Mouse (Mus musculus) stomach, embryonic 15.5 days (tissue): ENCODE results near the gene Ssc4d. TPM values are rescaled to one million over a fixed set of nuclear protein-coding genes. Genes with fewer than 3 reads are reported as not detected.
A peak's percentile ranks its signal among the peaks of the same experiment; 100 is the strongest.

Source experiments
- ATAC-seq: fragments of 200-750 bp; cut with Nextera tagmentation; 2 replicates; pipeline ENCODE4 v1.8.0; 2017; ENCODE audit warnings: low read depth, moderate number of reproducible peaks, moderate TSS enrichment; ENCODE audit not compliant: insufficient read depth, low FRiP score
- H3K27ac ChIP-seq: fragments of 300-500 bp; sonication (generic); 2 replicates; pipeline ENCODE4 v1.5.1; 2015; ENCODE audit warnings: mild to moderate bottlenecking, inconsistent platforms
- H3K27me3 ChIP-seq: fragments of 300-500 bp; sonication (generic); replicated peaks from 2 replicates; pipeline ENCODE4 v1.6.1; 2015; ENCODE audit warnings: inconsistent platforms
- H3K36me3 ChIP-seq: fragments of 300-500 bp; sonication (generic); 2 replicates; pipeline ENCODE4 v1.6.1; 2015; ENCODE audit warnings: inconsistent platforms
- H3K4me1 ChIP-seq: fragments of 300-500 bp; sonication (generic); 2 replicates; pipeline ENCODE4 v1.6.1; 2015; ENCODE audit warnings: inconsistent platforms
- H3K4me2 ChIP-seq: fragments of 300-500 bp; sonication (generic); 2 replicates; pipeline ENCODE4 v1.6.1; 2015; ENCODE audit warnings: mild to moderate bottlenecking, inconsistent platforms
- H3K4me3 ChIP-seq: fragments of 300-500 bp; sonication (generic); replicated peaks from 2 replicates; pipeline ENCODE4 v1.5.1; 2015; ENCODE audit warnings: inconsistent platforms
- H3K9ac ChIP-seq: fragments of 300-500 bp; sonication (generic); 2 replicates; pipeline ENCODE4 v1.6.1; 2015; ENCODE audit warnings: inconsistent platforms
- H3K9me3 ChIP-seq: fragments of 300-500 bp; sonication (generic); 2 replicates; pipeline ENCODE4 v1.6.1; 2016; ENCODE audit warnings: inconsistent platforms
- WGBS: fragments of 180-500 bp; shearing (Covaris S2); methylation state at CpG from one replicate; pipeline ENCODE4 v1.1.7; 2015; 5-methylcytosine and 5-hydroxymethylcytosine counted together
- polyA plus RNA-seq: library from polyadenylated mRNA; unstranded; fragments of >200 nt; fragmentation: Nextera tagmentation; extraction: Ambion mirVana; gene quantifications from 2 replicates; pipeline ENCODE4 v1.2.1, GENCODE M21; 2015

Ssc4d gene
- polyA plus RNA-seq, 1 experiment from 2014 or later: 3.4 TPM

DNA sequence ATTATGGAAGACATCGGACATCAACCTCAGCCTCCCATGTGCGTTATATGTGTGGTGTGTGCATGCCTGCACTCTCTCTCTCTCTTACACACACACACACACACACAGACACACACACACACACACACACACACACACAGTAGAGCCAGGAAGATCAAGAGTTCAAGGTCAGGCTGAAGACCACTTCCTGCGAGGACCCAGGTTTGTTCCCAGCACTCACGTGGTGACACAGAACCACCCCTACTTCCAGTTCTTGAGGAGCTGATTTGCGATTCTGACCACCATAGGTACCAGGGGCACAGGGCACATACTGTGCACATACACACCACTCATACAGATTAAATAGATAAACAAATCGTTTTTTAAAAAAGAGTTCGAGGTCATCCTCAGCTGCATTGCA, 2.5 kb downstream of the Ssc4d start:
- Histone ChIP-seq H3K36me3 (no peaks in the 10 kb centered on the region), H3K9ac (no peak overlapping the region), H3K27me3 (no peaks in the 10 kb centered on the region), H3K4me2 (no peak overlapping the region), H3K4me3 (no peak overlapping the region), H3K4me1 (no peaks in the 10 kb centered on the region), H3K9me3 (no peaks in the 10 kb centered on the region), H3K27ac (no peak overlapping the region)
- no peak for ATAC-seq
- 80% methylated on average over 7 of the region's 7 CpGs for WGBS

DNA sequence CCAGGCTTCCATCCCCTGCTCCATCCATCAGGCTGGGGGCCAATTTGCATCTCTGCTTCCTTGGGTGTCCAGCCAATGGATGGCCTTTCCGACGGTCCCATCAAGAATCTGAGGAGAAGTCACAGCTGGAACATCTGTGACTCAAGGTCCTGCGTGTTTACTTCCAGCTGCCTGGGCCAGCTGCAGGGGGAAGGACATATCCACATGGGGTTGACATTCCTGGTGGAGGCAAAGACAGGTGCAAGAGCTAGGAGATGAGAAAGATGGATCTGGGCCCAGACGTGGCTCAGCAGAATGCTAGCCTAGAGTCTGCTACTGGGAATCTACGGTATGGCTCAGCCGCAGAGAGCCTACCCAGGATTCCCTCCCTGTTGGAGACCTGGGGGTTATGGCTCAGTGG, 4.1 kb downstream of the Ssc4d start:
- no peaks in the 10 kb centered on the region for H3K9me3 ChIP-seq

DNA sequence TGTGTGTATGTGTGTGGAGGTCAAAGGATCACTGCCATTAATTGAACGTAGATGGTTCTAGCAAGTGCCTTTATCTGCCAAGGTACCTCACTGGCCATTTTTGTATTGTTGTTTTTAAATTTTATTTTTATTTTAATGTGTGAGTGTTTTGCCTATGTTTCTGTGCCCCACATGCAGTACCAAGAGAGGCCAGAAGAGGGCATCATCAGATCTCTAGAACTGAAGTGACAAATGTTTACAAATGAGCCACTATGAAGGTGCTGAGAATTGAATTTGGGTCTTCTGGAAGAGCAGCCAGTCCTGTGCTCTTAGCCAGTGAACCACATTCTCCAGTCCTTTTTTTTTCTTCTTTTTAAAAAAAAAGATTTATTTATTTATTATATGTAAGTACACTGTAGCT, 5.5 kb downstream of the Ssc4d start:
- Histone ChIP-seq H3K9me3 (no peaks in the 10 kb centered on the region), H3K9ac (no peak overlapping the region), H3K4me3 (no peak overlapping the region), H3K36me3 (no peaks in the 10 kb centered on the region), H3K27ac (no peak overlapping the region), H3K27me3 (no peaks in the 10 kb centered on the region), H3K4me1 (peaks cover 9% of the 10 kb centered on the region; the same call in 1 of the 2 replicates), H3K4me2 (no peak overlapping the region)
- no peak for ATAC-seq
- WGBS: 61% methylated on average over 1 of the region's 1 CpGs

More for the DNA sequence above, 4.1 kb downstream of the Ssc4d start:
- 67% methylated on average over 6 of the region's 6 CpGs for WGBS
- Histone ChIP-seq H3K4me1 (peaks cover 6% of the 10 kb centered on the region; the same call in 1 of the 2 replicates), H3K36me3 (no peaks in the 10 kb centered on the region), H3K27ac (no peak overlapping the region), H3K27me3 (no peaks in the 10 kb centered on the region), H3K4me2 (no peak overlapping the region), H3K4me3 (no peak overlapping the region), H3K9ac (no peak overlapping the region)
- no peak for ATAC-seq

DNA sequence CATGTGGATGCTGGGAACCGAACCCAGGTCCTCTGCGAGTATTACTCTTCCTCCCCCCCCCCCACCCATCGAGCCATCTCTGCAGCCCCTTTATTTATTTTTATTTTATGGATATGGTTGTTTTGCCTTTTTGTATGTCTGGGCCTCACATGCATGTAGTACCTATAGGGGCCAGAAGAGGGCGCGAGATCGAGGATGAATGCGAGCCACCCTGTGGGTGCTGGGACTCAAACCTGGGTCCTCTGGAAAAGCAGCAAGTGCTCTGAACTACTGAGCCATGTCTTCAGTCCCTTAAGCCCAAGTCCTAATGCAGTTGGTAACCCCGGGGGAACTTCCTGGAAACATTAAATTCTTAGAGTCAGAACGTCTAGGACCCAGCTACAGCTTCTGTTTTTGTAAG, 7.5 kb downstream of the Ssc4d start:
- no peaks in the 10 kb centered on the region for H3K27me3 ChIP-seq
- H3K4me1 ChIP-seq: peaks cover 14% of the 10 kb centered on the region; the same call in 1 of the 2 replicates
- H3K27ac ChIP-seq: no peak overlapping the region
- 59% methylated on average over 9 of the region's 9 CpGs for WGBS
- H3K4me3 ChIP-seq: no peak overlapping the region
- no peak overlapping the region for H3K4me2 ChIP-seq
- no peaks in the 10 kb centered on the region for H3K9me3 ChIP-seq
- no peak overlapping the region for H3K9ac ChIP-seq
- H3K36me3 ChIP-seq: no peaks in the 10 kb centered on the region
- ATAC-seq: no peak

DNA sequence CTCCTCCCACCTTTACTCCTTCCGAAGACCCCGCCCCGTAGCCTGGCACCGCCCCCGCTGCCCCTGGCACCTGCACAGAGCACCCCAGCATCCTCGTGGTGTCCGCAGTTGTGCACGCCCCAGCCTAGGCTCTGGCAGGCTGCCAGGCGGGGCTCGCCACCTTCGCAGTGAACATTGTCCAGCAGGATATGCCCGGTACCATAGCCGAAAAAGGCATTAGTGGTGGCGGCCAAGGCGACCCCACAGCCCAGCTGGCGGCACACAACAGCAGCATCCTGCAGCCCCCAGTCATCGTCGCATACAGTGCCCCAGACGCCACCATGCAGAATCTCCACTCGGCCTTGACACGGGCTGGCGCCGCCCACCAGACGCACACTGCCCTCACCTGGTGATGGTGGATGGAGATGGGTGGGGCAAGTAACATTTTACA, 8.8 kb downstream of the Ssc4d start:
- no peak for ATAC-seq
- Histone ChIP-seq H3K9me3 (no peaks in the 10 kb centered on the region), H3K9ac (no peak overlapping the region), H3K4me2 (peak overlapping the region; percentile 58), H3K36me3 (no peaks in the 10 kb centered on the region), H3K4me3 (peak overlapping the region; percentile 30), H3K4me1 (peaks cover 14% of the 10 kb centered on the region; the same call in 1 of the 2 replicates), H3K27me3 (no peaks in the 10 kb centered on the region), H3K27ac (peak overlapping the region; percentile 51; the same call in 1 of the 2 replicates)
- WGBS: 9% methylated on average over 24 of the region's 24 CpGs

DNA sequence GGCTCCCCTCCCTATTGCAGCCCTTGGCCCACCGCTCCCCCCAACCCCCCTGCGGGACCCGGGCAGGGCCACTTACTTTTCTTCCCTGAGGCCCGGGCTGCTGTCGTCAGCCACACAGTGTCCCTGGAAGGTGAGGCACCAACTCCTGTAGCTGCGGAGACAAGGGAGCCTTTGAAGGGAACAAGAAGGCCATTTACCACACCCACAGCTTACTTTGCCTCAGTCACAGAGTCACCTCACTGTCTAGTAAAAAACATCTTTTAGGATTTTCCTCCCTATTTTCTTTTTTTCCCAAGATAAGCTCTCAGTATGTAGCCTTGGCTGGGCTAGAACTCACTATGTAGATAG, 11.1 kb downstream of the Ssc4d start:
- no peak for ATAC-seq
- Histone ChIP-seq H3K4me1 (peaks cover 17% of the 10 kb centered on the region; the same call in 1 of the 2 replicates), H3K36me3 (no peaks in the 10 kb centered on the region), H3K9ac (peak overlapping the region; percentile 87), H3K4me2 (peak overlapping the region; percentile 96), H3K27me3 (no peaks in the 10 kb centered on the region), H3K9me3 (no peaks in the 10 kb centered on the region), H3K27ac (peak overlapping the region; percentile 98), H3K4me3 (peak overlapping the region; percentile 66)
- WGBS: 6% methylated on average over 6 of the region's 6 CpGs

DNA sequence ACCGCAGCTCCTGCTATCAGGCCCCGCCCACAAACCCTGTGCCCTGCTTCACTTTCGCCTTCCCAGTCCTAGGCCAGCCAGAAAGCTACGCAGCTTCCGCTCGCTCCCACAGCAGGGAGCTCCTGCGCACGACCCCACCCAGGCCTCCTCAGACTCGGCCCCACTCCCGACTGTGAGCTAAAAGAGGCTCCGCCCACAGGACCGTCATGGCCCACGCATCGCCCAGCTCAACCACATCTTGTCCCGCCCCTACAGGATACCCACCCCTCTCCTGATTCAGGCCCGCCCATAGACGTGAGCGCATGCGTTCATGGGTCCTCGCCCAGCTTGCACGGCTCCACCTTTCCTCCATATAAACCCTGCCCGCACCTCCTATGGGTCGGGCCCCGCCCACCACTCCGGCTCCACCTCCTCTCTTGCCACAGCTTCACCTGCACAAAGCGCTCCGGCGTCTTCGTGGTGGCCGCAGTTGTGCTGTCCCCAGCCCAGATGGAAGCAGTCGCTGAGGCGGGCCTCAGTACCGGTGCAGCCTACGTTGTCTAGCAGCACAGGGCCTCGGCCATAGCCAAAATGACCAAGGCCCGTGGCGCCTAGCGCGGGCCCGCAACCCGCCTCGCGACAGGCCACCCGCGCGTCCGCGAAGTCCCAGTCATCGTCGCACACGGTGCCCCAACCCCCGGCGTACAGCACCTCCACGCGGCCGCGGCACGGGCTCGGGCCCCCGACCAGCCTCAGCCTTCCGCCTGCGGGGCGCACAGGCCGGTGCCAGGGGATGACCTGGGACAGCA, 11.6 kb downstream of the Ssc4d start:
- Histone ChIP-seq H3K27me3 (no peaks in the 10 kb centered on the region), H3K27ac (peak overlapping the region; percentile 98), H3K4me2 (peak overlapping the region; percentile 96), H3K36me3 (no peaks in the 10 kb centered on the region), H3K9me3 (no peaks in the 10 kb centered on the region), H3K9ac (peak overlapping the region; percentile 87), H3K4me1 (peaks cover 21% of the 10 kb centered on the region; the same call in 1 of the 2 replicates), H3K4me3 (peak overlapping the region; percentile 66)
- ATAC-seq: peak; percentile 91
- under 1% methylated on average over 64 of the region's 64 CpGs for WGBS

DNA sequence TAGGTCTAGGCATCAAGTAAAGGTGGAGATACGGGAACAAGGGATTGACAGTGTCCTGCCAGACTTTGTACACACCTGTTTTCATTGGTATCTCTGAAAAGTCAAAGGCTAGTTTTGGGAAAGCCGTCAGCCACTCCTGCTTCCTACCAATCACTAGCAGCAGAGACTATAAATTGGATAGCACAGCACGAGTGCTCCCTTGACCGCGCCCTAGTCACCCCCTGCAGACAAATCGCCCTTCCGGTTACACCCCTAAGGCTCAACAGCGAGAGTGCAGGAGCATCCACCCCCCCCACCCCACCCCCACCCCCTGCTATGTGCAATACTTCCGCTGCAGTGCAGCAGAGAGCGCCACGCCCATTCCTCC, 12.2 kb downstream of the Ssc4d start:
- WGBS: 0% methylated on average over 11 of the region's 11 CpGs
- Histone ChIP-seq H3K27me3 (no peaks in the 10 kb centered on the region), H3K4me1 (peaks cover 23% of the 10 kb centered on the region), H3K9ac (no peak overlapping the region), H3K36me3 (no peaks in the 10 kb centered on the region), H3K27ac (peak overlapping the region; percentile 89), H3K4me2 (peak overlapping the region; percentile 96), H3K9me3 (no peaks in the 10 kb centered on the region), H3K4me3 (peak overlapping the region; percentile 66)
- no peak; the same call in 1 of the 2 replicates for ATAC-seq

DNA sequence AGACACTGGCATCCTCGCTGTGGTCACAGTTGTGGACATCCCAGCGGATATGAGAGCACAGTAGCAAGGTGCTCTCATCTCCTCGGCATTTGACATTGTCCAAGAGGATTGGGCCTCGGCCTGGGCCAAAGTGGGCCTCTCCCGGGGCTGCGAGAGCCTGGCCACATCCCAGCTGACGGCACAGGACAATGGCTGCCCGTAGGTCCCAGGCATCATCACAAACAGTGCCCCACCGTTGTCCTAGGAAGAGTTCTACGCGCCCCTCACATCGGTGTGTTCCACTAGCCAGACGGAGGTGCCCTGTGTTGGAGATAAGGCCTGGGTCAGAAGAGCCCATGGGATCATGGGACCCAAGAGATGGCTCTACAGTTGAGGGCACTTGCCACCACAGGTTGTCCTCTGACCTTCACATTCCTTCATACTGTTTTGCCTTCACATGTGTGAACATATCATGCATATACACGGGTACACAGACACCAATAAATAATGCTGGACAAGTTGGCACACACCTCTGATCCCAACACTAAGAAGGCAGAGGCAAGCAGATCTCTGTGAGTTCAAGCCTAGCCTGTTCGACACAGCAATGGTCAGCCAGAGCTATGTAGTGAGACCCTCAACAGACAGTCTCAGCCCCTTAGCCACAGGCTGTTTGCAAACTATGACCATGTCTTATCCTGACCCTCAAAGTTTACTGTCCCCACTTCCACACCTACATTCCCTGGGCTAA, 13.3 kb downstream of the Ssc4d start:
- Histone ChIP-seq H3K4me2 (peak overlapping the region; percentile 96; the same call in 1 of the 2 replicates), H3K36me3 (no peaks in the 10 kb centered on the region), H3K4me1 (peaks cover 26% of the 10 kb centered on the region), H3K27me3 (no peaks in the 10 kb centered on the region), H3K9ac (no peak overlapping the region), H3K27ac (0 out of 2 replicates have a peak overlapping the region, but pooled peaks have one; percentile 89), H3K4me3 (peak overlapping the region; percentile 66; the same call in 1 of the 2 replicates), H3K9me3 (no peaks in the 10 kb centered on the region)
- no peak for ATAC-seq
- WGBS: 96% methylated on average over 15 of the region's 15 CpGs

DNA sequence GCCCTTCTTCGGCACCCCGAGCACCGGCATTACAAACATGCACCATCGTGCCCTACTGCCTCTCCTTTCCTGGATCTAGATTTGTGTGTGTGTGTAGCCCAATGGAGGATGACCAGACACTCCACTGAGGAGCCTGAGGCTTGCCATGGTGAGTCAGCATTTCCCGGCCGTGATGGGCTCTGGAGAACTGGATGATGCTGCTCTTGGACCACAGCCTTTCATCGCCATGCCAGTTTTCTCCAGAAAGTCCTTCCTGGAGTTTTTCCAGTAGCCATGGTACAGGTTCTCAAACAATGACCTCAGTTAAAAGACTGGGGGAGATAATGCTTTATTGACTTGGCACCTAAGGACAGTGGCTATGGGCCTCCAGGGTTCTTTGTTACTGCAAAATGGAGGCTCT, 14.4 kb downstream of the Ssc4d start:
- no peaks in the 10 kb centered on the region for H3K27me3 ChIP-seq
- ATAC-seq: no peak
- H3K9me3 ChIP-seq: no peaks in the 10 kb centered on the region
- no peak overlapping the region for H3K4me3 ChIP-seq
- no peak overlapping the region for H3K27ac ChIP-seq
- no peak overlapping the region for H3K4me2 ChIP-seq
- H3K9ac ChIP-seq: no peak overlapping the region
- WGBS: 92% methylated on average over 7 of the region's 7 CpGs
- no peaks in the 10 kb centered on the region for H3K36me3 ChIP-seq
- peaks cover 16% of the 10 kb centered on the region for H3K4me1 ChIP-seq

DNA sequence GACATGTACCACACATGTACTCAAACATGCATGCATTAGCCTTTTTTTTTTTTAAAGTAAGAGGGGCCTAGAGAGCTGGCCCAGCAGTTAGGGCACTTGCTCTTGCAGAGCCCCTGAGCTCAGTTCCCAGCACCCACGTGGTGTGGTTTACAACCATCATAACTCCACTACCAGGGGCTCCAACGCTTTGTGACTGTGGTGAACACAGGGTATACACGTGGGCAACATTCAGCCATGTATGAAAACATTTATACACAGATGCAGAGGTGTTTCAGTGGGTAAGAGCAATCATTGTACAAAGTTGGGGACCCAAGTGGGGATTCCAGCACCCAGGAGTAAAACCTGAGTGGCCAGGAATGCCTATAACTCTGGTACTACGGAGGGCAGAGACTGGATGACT, 16.0 kb downstream of the Ssc4d start:
- H3K36me3 ChIP-seq: no peaks in the 10 kb centered on the region
- H3K27me3 ChIP-seq: no peaks in the 10 kb centered on the region
- WGBS: 88% methylated on average over 4 of the region's 4 CpGs
- H3K4me2 ChIP-seq: peak overlapping the region; percentile 56; the same call in 1 of the 2 replicates
- no peak for ATAC-seq
- peak overlapping the region; percentile 96 for H3K27ac ChIP-seq
- no peak overlapping the region for H3K9ac ChIP-seq
- peaks cover 16% of the 10 kb centered on the region for H3K4me1 ChIP-seq
- H3K4me3 ChIP-seq: no peak overlapping the region
- H3K9me3 ChIP-seq: no peaks in the 10 kb centered on the region
